ENCODE assay signal across 28 mouse cellular contexts in genomic region chr2:79315108-79315507, GRCm38 (mm10). TPM values are rescaled to one million over a fixed set of nuclear protein-coding genes. Genes with fewer than 3 reads are reported as not detected.
DNase-seq lines count a peak whose midpoint lies in the region; ATAC-seq and TF ChIP-seq lines count a peak whose summit lies in the region.
"Had no signal": no experiment of that assay in that cellular context is flagged by ENCODE, and none has a peak within 500 bp of the region (broad histone marks: within the 10 kb centered on the region; RNA-seq: fewer than 3 reads in every experiment).

No protein-coding gene starts in this region.

- TF ChIP-seq POLR2A in lung, adult 2 months (IDR thresholded peaks at IDR 0.05; ENCODE audit: borderline replicate concordance, extremely low read depth, low read depth, low read length): no peak

- intact Hi-C loops in left cerebral cortex, postnatal 4 days (cut with DNase I): no loop called here

- no peak overlapping the region for H3K4me3 ChIP-seq in forebrain, embryonic 13.5 days
- no peak overlapping the region for H3K4me3 ChIP-seq in forebrain, embryonic 11.5 days (ENCODE audit: low read depth, low read length)
- no peak overlapping the region for H3K4me3 ChIP-seq in midbrain, embryonic 13.5 days (replicated peaks)
- H3K4me3 ChIP-seq in midbrain, embryonic 10.5 days: no peak overlapping the region
- H3K4me3 ChIP-seq in lung, adult 2 months (replicated peaks; ENCODE audit: extremely low read depth, low read depth, low read length): no peak overlapping the region
- H3K4me3 ChIP-seq: embryonic facial prominence, embryonic 15.5 days; gastrocnemius, adult 2 months; heart, adult 2 months; heart, embryonic 13.5 days; hindbrain, embryonic 15.5 days; layer of hippocampus, adult 2 months; left cerebral cortex, adult 2 months; liver, embryonic 15.5 days; stomach, embryonic 15.5 days had no signal

- no peak for TF ChIP-seq CTCF in lung, adult 2 months (IDR thresholded peaks at IDR 0.05; ENCODE audit: insufficient read depth, low read length)

- H3K9me3 ChIP-seq in forebrain, embryonic 13.5 days (replicated peaks): no peaks in the 10 kb centered on the region
- H3K9me3 ChIP-seq in forebrain, embryonic 11.5 days (ENCODE audit: control insufficient read depth, low read length): no peaks in the 10 kb centered on the region
- H3K9me3 ChIP-seq in midbrain, embryonic 13.5 days: no peaks in the 10 kb centered on the region
- no peaks in the 10 kb centered on the region for H3K9me3 ChIP-seq in midbrain, embryonic 10.5 days (replicated peaks)
- H3K9me3 ChIP-seq: embryonic facial prominence, embryonic 15.5 days; G1E; heart, embryonic 13.5 days; hindbrain, embryonic 15.5 days; liver, embryonic 15.5 days; stomach, embryonic 15.5 days had no signal

- peaks cover 9% of the 10 kb centered on the region; the same call in 1 of the 2 replicates for H3K4me1 ChIP-seq in forebrain, embryonic 13.5 days
- H3K4me1 ChIP-seq in forebrain, embryonic 11.5 days (replicated peaks; ENCODE audit: control insufficient read depth, insufficient read depth, low read length): no peaks in the 10 kb centered on the region
- 0 out of 2 replicates have a peak, but pooled peaks cover 6% of the 10 kb centered on the region for H3K4me1 ChIP-seq in midbrain, embryonic 13.5 days (replicated peaks)
- peaks cover 4% of the 10 kb centered on the region; the same call in 1 of the 2 replicates for H3K4me1 ChIP-seq in midbrain, embryonic 10.5 days
- no peaks in the 10 kb centered on the region for H3K4me1 ChIP-seq in lung, adult 2 months (ENCODE audit: control insufficient read depth, insufficient read depth, low read length)
- H3K4me1 ChIP-seq: heart, embryonic 13.5 days; hindbrain, embryonic 15.5 days; liver, embryonic 15.5 days; stomach, embryonic 15.5 days had no signal

- WGBS in forebrain, embryonic 13.5 days: 65% methylated on average over 4 of the region's 4 CpGs
- 83% methylated on average over 4 of the region's 4 CpGs for WGBS in forebrain, embryonic 11.5 days
- 51% methylated on average over 4 of the region's 4 CpGs for WGBS in midbrain, embryonic 13.5 days
- 79% methylated on average over 4 of the region's 4 CpGs for WGBS in midbrain, embryonic 10.5 days
- WGBS in lung, adult 2 months: 82% methylated on average over 4 of the region's 4 CpGs

- H3K27ac ChIP-seq in forebrain, embryonic 13.5 days: no peak overlapping the region
- H3K27ac ChIP-seq in forebrain, embryonic 11.5 days (ENCODE audit: low read depth, low read length): no peak overlapping the region
- no peak overlapping the region for H3K27ac ChIP-seq in midbrain, embryonic 13.5 days
- H3K27ac ChIP-seq in midbrain, embryonic 10.5 days (replicated peaks): no peak overlapping the region
- H3K27ac ChIP-seq: gastrocnemius, adult 2 months; heart, adult 2 months; heart, embryonic 13.5 days; hindbrain, embryonic 15.5 days; layer of hippocampus, adult 2 months; left cerebral cortex, adult 2 months; liver, embryonic 15.5 days; stomach, embryonic 15.5 days had no signal

- peak; percentile 75 for ATAC-seq in forebrain, embryonic 13.5 days
- no peak for ATAC-seq in forebrain, embryonic 11.5 days (replicated peaks; ENCODE audit: low FRiP score)
- ATAC-seq in midbrain, embryonic 13.5 days: peak; percentile 24; the same call in 1 of the 2 replicates

- no peaks in the 10 kb centered on the region for H3K36me3 ChIP-seq in forebrain, embryonic 13.5 days (ENCODE audit: poor library complexity, severe bottlenecking)
- H3K36me3 ChIP-seq in forebrain, embryonic 11.5 days (ENCODE audit: control insufficient read depth, insufficient read depth, low read length): no peaks in the 10 kb centered on the region
- no peaks in the 10 kb centered on the region for H3K36me3 ChIP-seq in midbrain, embryonic 13.5 days
- H3K36me3 ChIP-seq in midbrain, embryonic 10.5 days: 0 out of 2 replicates have a peak, but pooled peaks cover 3% of the 10 kb centered on the region
- H3K36me3 ChIP-seq: hindbrain, embryonic 15.5 days; stomach, embryonic 15.5 days had no signal

- no peak overlapping the region for H3K4me2 ChIP-seq in forebrain, embryonic 13.5 days
- no peak overlapping the region for H3K4me2 ChIP-seq in forebrain, embryonic 11.5 days (ENCODE audit: low read depth, low read length, severe bottlenecking)
- no peak overlapping the region for H3K4me2 ChIP-seq in midbrain, embryonic 13.5 days (replicated peaks)
- H3K4me2 ChIP-seq: embryonic facial prominence, embryonic 15.5 days; heart, embryonic 13.5 days; hindbrain, embryonic 15.5 days; liver, embryonic 15.5 days; stomach, embryonic 15.5 days had no signal

- H3K27me3 ChIP-seq in forebrain, embryonic 13.5 days: no peaks in the 10 kb centered on the region
- no peaks in the 10 kb centered on the region for H3K27me3 ChIP-seq in forebrain, embryonic 11.5 days (ENCODE audit: control insufficient read depth, insufficient read depth, low read length)
- no peaks in the 10 kb centered on the region for H3K27me3 ChIP-seq in midbrain, embryonic 13.5 days
- H3K27me3 ChIP-seq in midbrain, embryonic 10.5 days (ENCODE audit: low read depth, poor library complexity, severe bottlenecking): no peaks in the 10 kb centered on the region
- H3K27me3 ChIP-seq: embryonic facial prominence, embryonic 15.5 days; heart, embryonic 13.5 days; hindbrain, embryonic 15.5 days; liver, embryonic 15.5 days; stomach, embryonic 15.5 days had no signal

- no peak overlapping the region for H3K9ac ChIP-seq in forebrain, embryonic 13.5 days
- H3K9ac ChIP-seq in forebrain, embryonic 11.5 days (ENCODE audit: low read length): no peak overlapping the region
- H3K9ac ChIP-seq in midbrain, embryonic 13.5 days (replicated peaks): no peak overlapping the region
- H3K9ac ChIP-seq: embryonic facial prominence, embryonic 15.5 days; heart, embryonic 13.5 days; hindbrain, embryonic 15.5 days; liver, embryonic 15.5 days; stomach, embryonic 15.5 days had no signal

- DNase-seq in forebrain, embryonic 11.5 days (ENCODE audit: low spot score): no peak
- peak; percentile 36 for DNase-seq in left cerebral cortex, postnatal 4 days
- DNase-seq in left cerebral cortex, adult 8-10 months (ENCODE audit: low spot score in 2 of 2): no peak
- no peak for DNase-seq in midbrain, embryonic 10.5 days (ENCODE audit: low spot score)
- no peak for DNase-seq in kidney, adult 18-20 months
- no peak for DNase-seq in lung, adult 2 months
- DNase-seq: adrenal gland, adult 8-10 months; cerebellum, adult 8-10 months; embryo, embryonic 11 days; gastrocnemius, adult 2 months; heart, adult 2 months; heart, postnatal 10 days; kidney, adult 2 months; kidney, postnatal 36 days; lung, postnatal 36 days; retina, postnatal 1 day; right cerebral cortex, postnatal 14 days; thymus, postnatal 14 days had no signal

RNA-seq across cellular contexts. Expression of gene Itga4, which starts 59.9 kb away (rescaled TPM):
- polyA plus RNA-seq in forebrain, embryonic 13.5 days (2015; fragmentation: Nextera tagmentation; extraction: Ambion mirVana): 2.6 and 3.1 TPM in 2 replicates
- polyA plus RNA-seq in forebrain, embryonic 11.5 days (2014; fragmentation: Nextera tagmentation; extraction: Ambion mirVana): 8.2 and 8.8 TPM in 2 replicates
- 10 to 100 TPM in 1 of 2 experiments, 1 to 10 TPM in 1; 9.0 to 10.6 TPM for total RNA-seq in left cerebral cortex, postnatal 4 days (2021)
- 10 to 100 TPM in 1 of 4 experiments, 1 to 10 TPM in 3; 8.1 to 10.3 (median 8.9) TPM for total RNA-seq in left cerebral cortex, adult 8-10 months (2022)
- polyA plus RNA-seq in midbrain, embryonic 13.5 days (2015; fragmentation: Nextera tagmentation; extraction: Ambion mirVana): 3.1 TPM in 2 replicates
- 7.9 and 10.4 TPM in 2 replicates for polyA plus RNA-seq in midbrain, embryonic 10.5 days (2016; fragmentation: Nextera tagmentation; extraction: Ambion mirVana)
- polyA plus RNA-seq in lung, adult 2 months (2012; rRNA removed): 4.1 and 7.1 TPM in 2 replicates
